Comparison of ENCODE assay signal across 19 mouse cellular contexts in the genomic region with DNA sequence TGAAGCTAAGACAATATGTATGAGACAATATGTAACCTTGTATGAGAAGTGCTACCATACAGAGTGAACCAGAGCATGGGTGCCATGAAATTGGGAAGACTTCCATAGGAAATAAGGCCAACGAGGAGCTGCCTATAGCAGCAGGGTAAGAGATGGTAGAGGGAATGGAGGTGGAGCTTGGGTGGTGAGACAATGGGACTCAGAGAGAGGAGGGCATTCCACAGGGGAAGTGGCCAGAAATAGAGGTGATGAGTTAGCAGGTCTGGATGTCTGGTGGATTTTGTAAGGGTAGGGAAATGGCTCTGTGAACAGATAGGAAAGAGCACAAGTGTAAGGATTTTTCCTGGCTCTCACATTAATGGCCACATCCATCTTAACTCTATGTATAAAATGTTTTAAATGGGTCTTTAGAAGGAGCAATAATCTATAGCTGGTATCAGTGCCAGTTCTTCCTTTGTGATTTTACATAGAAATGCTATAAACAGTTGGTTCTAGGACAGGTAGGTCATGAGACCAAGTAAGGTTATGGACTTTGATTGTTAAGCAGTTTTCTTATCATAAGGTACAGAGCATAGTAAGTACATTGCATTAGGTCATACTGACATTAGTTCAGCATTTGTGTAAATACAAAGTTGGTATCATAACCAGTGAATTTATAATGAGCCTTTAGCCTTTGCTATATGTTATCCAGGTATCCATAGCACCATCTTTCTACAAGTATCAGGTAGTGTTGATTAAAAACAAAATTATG. TPM values are rescaled to one million over a fixed set of nuclear protein-coding genes. Genes with fewer than 3 reads are reported as not detected.
DNase-seq lines count a peak whose midpoint lies in the region; ATAC-seq and TF ChIP-seq lines count a peak whose summit lies in the region.
"Had no signal": no experiment of that assay in that cellular context is flagged by ENCODE, and none has a peak within 500 bp of the region (broad histone marks: within the 10 kb centered on the region; RNA-seq: fewer than 3 reads in every experiment).

No protein-coding gene starts in this region.

- WGBS in liver, postnatal 0 days (ENCODE audit: insufficient replicate concordance) = 56% methylated on average over 1 of the region's 1 CpGs

- no peak overlapping the region for H3K4me2 ChIP-seq in liver, postnatal 0 days (ENCODE audit: low read depth, low read length)
- H3K4me2 ChIP-seq: embryonic facial prominence, embryonic 12.5 days; hindbrain, embryonic 13.5 days; limb, embryonic 13.5 days; midbrain, embryonic 12.5 days had no signal

- no peak overlapping the region for H3K27ac ChIP-seq in liver, postnatal 0 days (ENCODE audit: low read depth)
- H3K27ac ChIP-seq: embryonic facial prominence, embryonic 12.5 days; forebrain, embryonic 10.5 days; hindbrain, embryonic 13.5 days; limb, embryonic 13.5 days; midbrain, embryonic 12.5 days had no signal

- ATAC-seq in erythroblast, adult 5-6 weeks (replicated peaks; ENCODE audit: low FRiP score, poor library complexity, severe bottlenecking) = 0 out of 2 replicates have a peak, but pooled peaks have one; percentile 21
- peak; percentile 33; the same call in 1 of the 2 replicates for ATAC-seq in liver, postnatal 0 days
- ATAC-seq: activated CD4-positive, CD25-positive, alpha-beta regulatory T cell, adult 4 months had no signal

- DNase-seq in heart, adult 9 months (ENCODE audit: low spot score in 2 of 2) = peak; percentile 20 to 25
- DNase-seq in heart, postnatal 25 days (ENCODE audit: low spot score) = no peak
- DNase-seq in heart, postnatal 4 days = peak; percentile 21
- DNase-seq in liver, postnatal 0 days = no peak
- no peak for DNase-seq in layer of hippocampus, postnatal 10 days (ENCODE audit: low spot score in 2 of 2)
- DNase-seq in adrenal gland, postnatal 14 days = no peak
- DNase-seq: cerebellum, postnatal 36 days; gastrocnemius, postnatal 36 days; kidney, adult 11 months; kidney, postnatal 25 days; layer of hippocampus, postnatal 36 days; thymus, postnatal 14 days had no signal

- H3K4me1 ChIP-seq in liver, postnatal 0 days (ENCODE audit: insufficient read depth) = peaks cover 28% of the 10 kb centered on the region
- H3K4me1 ChIP-seq: midbrain, embryonic 12.5 days had no signal

- H3K9me3 ChIP-seq in liver, postnatal 0 days (ENCODE audit: low read length) = no peaks in the 10 kb centered on the region
- H3K9me3 ChIP-seq: embryonic facial prominence, embryonic 12.5 days; forebrain, embryonic 10.5 days; hindbrain, embryonic 13.5 days; limb, embryonic 13.5 days; midbrain, embryonic 12.5 days had no signal

- no peak for TF ChIP-seq EP300 in liver, postnatal 0 days (IDR thresholded peaks at IDR 0.05; ENCODE audit: low read depth)

- peaks cover 23% of the 10 kb centered on the region for H3K36me3 ChIP-seq in liver, postnatal 0 days (replicated peaks; ENCODE audit: insufficient read depth, low read length)
- H3K36me3 ChIP-seq: embryonic facial prominence, embryonic 12.5 days; forebrain, embryonic 10.5 days; hindbrain, embryonic 13.5 days; limb, embryonic 13.5 days; midbrain, embryonic 12.5 days had no signal

- intact Hi-C loops in heart, postnatal 25 days (cut with DNase I) = no loop called here

- H3K4me3 ChIP-seq in liver, postnatal 0 days (ENCODE audit: low read depth, low read length) = no peak overlapping the region
- H3K4me3 ChIP-seq: embryonic facial prominence, embryonic 12.5 days; forebrain, embryonic 10.5 days; hindbrain, embryonic 13.5 days; limb, embryonic 13.5 days; midbrain, embryonic 12.5 days had no signal

- no peak overlapping the region for H3K9ac ChIP-seq in liver, postnatal 0 days (replicated peaks)
- H3K9ac ChIP-seq: embryonic facial prominence, embryonic 12.5 days; hindbrain, embryonic 13.5 days; limb, embryonic 13.5 days; midbrain, embryonic 12.5 days had no signal

- no peak for TF ChIP-seq CTCF in liver, postnatal 0 days (IDR thresholded peaks at IDR 0.05; ENCODE audit: low read depth)

- H3K27me3 ChIP-seq in liver, postnatal 0 days (ENCODE audit: insufficient read depth, low read length) = no peaks in the 10 kb centered on the region
- H3K27me3 ChIP-seq: embryonic facial prominence, embryonic 12.5 days; hindbrain, embryonic 13.5 days; limb, embryonic 13.5 days; midbrain, embryonic 12.5 days had no signal

RNA-seq across cellular contexts. Expression of gene Cpeb4, which starts 30.4 kb away (rescaled TPM):
- 10 to 100 TPM; 80.9 to 92.0 TPM for total RNA-seq in heart, postnatal 25 days (2021)
- total RNA-seq in erythroblast, adult 5-6 weeks (2015; ENCODE audit: low replicate concordance) = 1,203 and 1,240 TPM in 2 replicates
- 858 and 892 TPM in 2 replicates for total RNA-seq in erythroblast, adult 5-6 weeks (2017; ENCODE audit: low replicate concordance)
- 10 to 100 TPM; 63.1 to 71.0 TPM for total RNA-seq in heart, postnatal 4 days (2021)
- 7.0 and 10.0 TPM in 2 replicates for polyA plus RNA-seq in liver, postnatal 0 days (2015; fragmentation: Nextera tagmentation; extraction: Ambion mirVana)
- 100 to 1,000 TPM; 134 to 142 TPM for total RNA-seq in layer of hippocampus, postnatal 10 days (2021)
- total RNA-seq in adrenal gland, postnatal 14 days (2021) = 93.1 and 152 TPM in 2 replicates

Comparison
In these comparisons a context has a peak if more than half of its experiments do, and no peak if none do; other contexts are left out.
1. DNase-seq: peak in heart, adult 9 months (2 of 2) and heart, postnatal 4 days (single experiment); none in heart, postnatal 25 days (single experiment), liver, postnatal 0 days (single experiment), layer of hippocampus, postnatal 10 days (0 of 2) and adrenal gland, postnatal 14 days (single experiment).